8 mouse cellular contexts compared by ENCODE assay signal in the genomic region with DNA sequence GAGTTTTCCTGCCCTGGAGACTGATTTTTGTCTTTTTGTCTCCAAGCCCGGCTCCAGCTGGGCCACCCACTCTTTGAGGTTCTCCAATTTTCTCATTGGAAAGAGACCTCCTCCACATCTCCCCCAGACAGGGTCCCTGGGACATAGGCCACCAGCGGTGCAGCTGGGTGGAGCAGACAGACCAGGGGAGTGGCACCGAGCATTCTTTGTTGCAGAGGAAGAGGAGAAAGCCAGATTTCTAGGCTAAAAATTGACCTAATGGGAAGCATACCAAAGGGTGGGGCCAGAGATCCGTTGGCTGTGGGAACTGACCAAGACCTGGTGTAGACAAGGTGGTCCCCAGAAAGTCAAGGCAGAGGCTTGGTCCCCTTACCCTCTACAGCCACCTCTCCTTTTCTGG. TPM values are rescaled to one million over a fixed set of nuclear protein-coding genes. Genes with fewer than 3 reads are reported as not detected.
DNase-seq lines count a peak whose midpoint lies in the region; ATAC-seq and TF ChIP-seq lines count a peak whose summit lies in the region.

No protein-coding gene starts in this region.

- peaks cover 25% of the 10 kb centered on the region for H3K36me3 ChIP-seq in lung, embryonic 14.5 days (ENCODE audit: insufficient read depth)
- peaks cover 14% of the 10 kb centered on the region; the same call in 1 of the 2 replicates for H3K36me3 ChIP-seq in forebrain, embryonic 14.5 days (ENCODE audit: control insufficient read depth, insufficient read depth, low read length)
- H3K36me3 ChIP-seq in neural tube, embryonic 15.5 days = peaks cover 12% of the 10 kb centered on the region

- TF ChIP-seq CTCF in lung, embryonic 14.5 days (IDR thresholded peaks at IDR 0.05; ENCODE audit: low read depth) = no peak

- peak overlapping the region; percentile 70 for H3K4me2 ChIP-seq in lung, embryonic 14.5 days
- H3K4me2 ChIP-seq in forebrain, embryonic 14.5 days (ENCODE audit: low read length) = peak overlapping the region; percentile 71
- peak overlapping the region; percentile 78 for H3K4me2 ChIP-seq in neural tube, embryonic 15.5 days

- peak overlapping the region; percentile 55; the same call in 1 of the 2 replicates for H3K9ac ChIP-seq in lung, embryonic 14.5 days
- peak overlapping the region; percentile 56 for H3K9ac ChIP-seq in forebrain, embryonic 14.5 days (ENCODE audit: low read length)
- peak overlapping the region; percentile 45; the same call in 1 of the 2 replicates for H3K9ac ChIP-seq in neural tube, embryonic 15.5 days (replicated peaks)

- DNase-seq in lung, embryonic 14.5 days = peak; percentile 25
- DNase-seq in lung, postnatal 25 days (ENCODE audit: low spot score) = no peak
- DNase-seq in forebrain, embryonic 14.5 days (ENCODE audit: low spot score) = no peak
- DNase-seq in kidney, postnatal 10 days = peak; percentile 41
- no peak for DNase-seq in right cerebral cortex, postnatal 14 days
- DNase-seq in left cerebral cortex, adult 18-20 months (ENCODE audit: low spot score in 2 of 2) = no peak
- no peak for DNase-seq in lung, adult 18-20 months

- H3K9me3 ChIP-seq in lung, embryonic 14.5 days (ENCODE audit: low read depth, low read length) = no peaks in the 10 kb centered on the region
- no peaks in the 10 kb centered on the region for H3K9me3 ChIP-seq in forebrain, embryonic 14.5 days (replicated peaks; ENCODE audit: control insufficient read depth, low read length)
- no peaks in the 10 kb centered on the region for H3K9me3 ChIP-seq in neural tube, embryonic 15.5 days (replicated peaks)

- 27% methylated on average over 4 of the region's 4 CpGs for WGBS in lung, embryonic 14.5 days
- 23% methylated on average over 4 of the region's 4 CpGs for WGBS in forebrain, embryonic 14.5 days
- 28% methylated on average over 4 of the region's 4 CpGs for WGBS in neural tube, embryonic 15.5 days

- no peaks in the 10 kb centered on the region for H3K27me3 ChIP-seq in lung, embryonic 14.5 days (ENCODE audit: insufficient read depth, low read length)
- H3K27me3 ChIP-seq in forebrain, embryonic 14.5 days (replicated peaks; ENCODE audit: control insufficient read depth, insufficient read depth, low read length) = no peaks in the 10 kb centered on the region
- no peaks in the 10 kb centered on the region for H3K27me3 ChIP-seq in neural tube, embryonic 15.5 days (replicated peaks)

- peak overlapping the region; percentile 96 for H3K27ac ChIP-seq in lung, embryonic 14.5 days (ENCODE audit: low read depth)
- H3K27ac ChIP-seq in forebrain, embryonic 14.5 days (ENCODE audit: low read depth, low read length) = peak overlapping the region; percentile 78
- H3K27ac ChIP-seq in neural tube, embryonic 15.5 days (replicated peaks) = peak overlapping the region; percentile 84; the same call in 1 of the 2 replicates

- H3K4me3 ChIP-seq in lung, embryonic 14.5 days (ENCODE audit: low read depth, low read length) = peak overlapping the region; percentile 75
- H3K4me3 ChIP-seq in forebrain, embryonic 14.5 days (ENCODE audit: low read depth, low read length) = no peak overlapping the region
- peak overlapping the region; percentile 77; the same call in 1 of the 2 replicates for H3K4me3 ChIP-seq in neural tube, embryonic 15.5 days (replicated peaks)

- no peak for ATAC-seq in lung, embryonic 14.5 days (ENCODE audit: insufficient read depth)
- ATAC-seq in forebrain, embryonic 14.5 days = no peak
- no peak for ATAC-seq in neural tube, embryonic 15.5 days (ENCODE audit: low FRiP score)

- H3K4me1 ChIP-seq in lung, embryonic 14.5 days (ENCODE audit: insufficient read depth) = peaks cover 25% of the 10 kb centered on the region
- H3K4me1 ChIP-seq in forebrain, embryonic 14.5 days (ENCODE audit: control insufficient read depth, insufficient read depth, low read length) = peaks cover 37% of the 10 kb centered on the region
- H3K4me1 ChIP-seq in neural tube, embryonic 15.5 days = peaks cover 60% of the 10 kb centered on the region

RNA-seq across cellular contexts. Expression of gene Adamts4, which starts 2.3 kb away (rescaled TPM):
- 6.6 and 7.5 TPM in 2 replicates for polyA plus RNA-seq in lung, embryonic 14.5 days (2014; fragmentation: Nextera tagmentation; extraction: Ambion mirVana)
- 2.5 and 3.9 TPM in 2 replicates for polyA plus RNA-seq in forebrain, embryonic 14.5 days (2014; fragmentation: Nextera tagmentation; extraction: Ambion mirVana)
- polyA plus RNA-seq in neural tube, embryonic 15.5 days (2015; fragmentation: Nextera tagmentation; extraction: Ambion mirVana) = 3.3 and 3.6 TPM in 2 replicates
- total RNA-seq in left cerebral cortex, adult 18-20 months (2021) = 1 to 10 TPM; 5.9 to 8.9 TPM

RNA-seq across cellular contexts. Expression of gene Ndufs2, which starts 3.3 kb away (rescaled TPM):
- polyA plus RNA-seq in lung, embryonic 14.5 days (2014; fragmentation: Nextera tagmentation; extraction: Ambion mirVana) = 244 and 250 TPM in 2 replicates
- 244 and 260 TPM in 2 replicates for polyA plus RNA-seq in forebrain, embryonic 14.5 days (2014; fragmentation: Nextera tagmentation; extraction: Ambion mirVana)
- 237 and 260 TPM in 2 replicates for polyA plus RNA-seq in neural tube, embryonic 15.5 days (2015; fragmentation: Nextera tagmentation; extraction: Ambion mirVana)
- 100 to 1,000 TPM; 280 to 286 TPM for total RNA-seq in left cerebral cortex, adult 18-20 months (2021)

RNA-seq across cellular contexts. Expression of gene Fcer1g, which starts 13.8 kb away (rescaled TPM):
- 44.2 and 47.3 TPM in 2 replicates for polyA plus RNA-seq in lung, embryonic 14.5 days (2014; fragmentation: Nextera tagmentation; extraction: Ambion mirVana)
- polyA plus RNA-seq in forebrain, embryonic 14.5 days (2014; fragmentation: Nextera tagmentation; extraction: Ambion mirVana) = 25.1 and 31.5 TPM in 2 replicates
- 32.0 and 46.6 TPM in 2 replicates for polyA plus RNA-seq in neural tube, embryonic 15.5 days (2015; fragmentation: Nextera tagmentation; extraction: Ambion mirVana)
- total RNA-seq in left cerebral cortex, adult 18-20 months (2021) = 10 to 100 TPM; 13.7 to 14.7 TPM

RNA-seq across cellular contexts. Expression of gene B4galt3, which starts 22.2 kb away (rescaled TPM):
- polyA plus RNA-seq in lung, embryonic 14.5 days (2014; fragmentation: Nextera tagmentation; extraction: Ambion mirVana) = 80.3 and 94.3 TPM in 2 replicates
- 74.9 and 94.2 TPM in 2 replicates for polyA plus RNA-seq in forebrain, embryonic 14.5 days (2014; fragmentation: Nextera tagmentation; extraction: Ambion mirVana)
- polyA plus RNA-seq in neural tube, embryonic 15.5 days (2015; fragmentation: Nextera tagmentation; extraction: Ambion mirVana) = 90.6 and 97.6 TPM in 2 replicates
- total RNA-seq in left cerebral cortex, adult 18-20 months (2021) = 10 to 100 TPM; 64.3 to 71.8 TPM

RNA-seq across cellular contexts. Expression of gene Apoa2, which starts 23.1 kb away (rescaled TPM):
- 1.6 and 3.7 TPM in 2 replicates for polyA plus RNA-seq in lung, embryonic 14.5 days (2014; fragmentation: Nextera tagmentation; extraction: Ambion mirVana)
- 0.88 and 1.9 TPM in 2 replicates for polyA plus RNA-seq in forebrain, embryonic 14.5 days (2014; fragmentation: Nextera tagmentation; extraction: Ambion mirVana)
- polyA plus RNA-seq in neural tube, embryonic 15.5 days (2015; fragmentation: Nextera tagmentation; extraction: Ambion mirVana) = 11.1 and 12.9 TPM in 2 replicates
- total RNA-seq in left cerebral cortex, adult 18-20 months (2021) = 1 to 10 TPM; 1.8 to 3.1 TPM

Comparison
In these comparisons a context has a peak if more than half of its experiments do, and no peak if none do; other contexts are left out.
1. DNase-seq: peak in lung, embryonic 14.5 days (single experiment) and kidney, postnatal 10 days (single experiment); none in lung, postnatal 25 days (single experiment), forebrain, embryonic 14.5 days (single experiment), right cerebral cortex, postnatal 14 days (single experiment), left cerebral cortex, adult 18-20 months (0 of 2) and lung, adult 18-20 months (0 of 2).
2. Peak in every context shown above with its lines, with median percentiles within 50 percentile points of each other: H3K27ac ChIP-seq, H3K4me2 ChIP-seq and H3K9ac ChIP-seq.